Mouse (Mus musculus) embryonic facial prominence, embryonic 15.5 days (tissue): ENCODE results near the gene Xrcc4. TPM values are rescaled to one million over a fixed set of nuclear protein-coding genes. Genes with fewer than 3 reads are reported as not detected.
A peak's percentile ranks its signal among the peaks of the same experiment; 100 is the strongest.
"Not testable (repeated sequence)": the region's sequence is repeated elsewhere in the genome, so short reads cannot be mapped to it uniquely, and the experiment has no call there.

Experiments used
- ATAC-seq: fragments of 200-750 bp; cut with Nextera tagmentation; 2 replicates; pipeline ENCODE4 v1.8.0; 2017; ENCODE audit warnings: low read depth, moderate TSS enrichment; ENCODE audit not compliant: insufficient number of reproducible peaks, low FRiP score, low TSS enrichment
- H3K27ac ChIP-seq: fragments of 300-500 bp; sonication (generic); replicated peaks from 2 replicates; pipeline ENCODE4 v1.5.1; 2015; ENCODE audit warnings: mild to moderate bottlenecking, inconsistent platforms
- H3K27me3 ChIP-seq: fragments of 300-500 bp; sonication (generic); 2 replicates; pipeline ENCODE4 v1.6.1; 2015; ENCODE audit warnings: inconsistent platforms
- H3K36me3 ChIP-seq: fragments of 300-500 bp; sonication (generic); 2 replicates; pipeline ENCODE4 v1.6.1; 2015; ENCODE audit warnings: mild to moderate bottlenecking, inconsistent platforms
- H3K4me1 ChIP-seq: fragments of 300-500 bp; sonication (generic); 2 replicates; pipeline ENCODE4 v1.6.1; 2015; ENCODE audit warnings: inconsistent platforms
- H3K4me2 ChIP-seq: fragments of 300-500 bp; sonication (generic); replicated peaks from 2 replicates; pipeline ENCODE4 v1.6.1; 2015; ENCODE audit warnings: mild to moderate bottlenecking, inconsistent platforms
- H3K4me3 ChIP-seq: fragments of 300-500 bp; sonication (generic); replicated peaks from 2 replicates; pipeline ENCODE4 v1.5.1; 2015; ENCODE audit warnings: mild to moderate bottlenecking, inconsistent platforms
- H3K9ac ChIP-seq: fragments of 300-500 bp; sonication (generic); 2 replicates; pipeline ENCODE4 v1.6.1; 2015; ENCODE audit warnings: inconsistent platforms
- H3K9me3 ChIP-seq: fragments of 300-500 bp; sonication (generic); replicated peaks from 2 replicates; pipeline ENCODE4 v1.6.1; 2016; ENCODE audit warnings: inconsistent platforms
- WGBS: fragments of 180-500 bp; shearing (Covaris S2); methylation state at CpG from one replicate; pipeline ENCODE4 v1.1.7; 2015; 5-methylcytosine and 5-hydroxymethylcytosine counted together
- polyA plus RNA-seq: library from polyadenylated mRNA; unstranded; fragments of >200 nt; fragmentation: Nextera tagmentation; extraction: Ambion mirVana; gene quantifications from 2 replicates; pipeline ENCODE4 v1.2.1, GENCODE M21; 2015

Xrcc4 gene
- polyA plus RNA-seq, 1 experiment from 2014 or later = 11.3 TPM

- WGBS = 73% methylated on average over 3 of the region's 3 CpGs
- H3K9me3 ChIP-seq = no peaks in the 10 kb centered on the region
- no peaks in the 10 kb centered on the region for H3K4me1 ChIP-seq
- no peak overlapping the region for H3K4me2 ChIP-seq
- no peaks in the 10 kb centered on the region for H3K36me3 ChIP-seq
- no peak overlapping the region for H3K9ac ChIP-seq
- H3K27me3 ChIP-seq = no peaks in the 10 kb centered on the region
- H3K4me3 ChIP-seq = no peak overlapping the region
- ATAC-seq = no peak
- H3K27ac ChIP-seq = no peak overlapping the region
Measured at GRCm38 (mm10) chr13:89762339-89762738, 327.1 kb downstream of the Xrcc4 start.

- no peak for ATAC-seq
- H3K36me3 ChIP-seq = no peaks in the 10 kb centered on the region
- no peaks in the 10 kb centered on the region for H3K27me3 ChIP-seq
- H3K4me2 ChIP-seq = no peak overlapping the region
- no peak overlapping the region for H3K27ac ChIP-seq
- no peaks in the 10 kb centered on the region for H3K4me1 ChIP-seq
- no peaks in the 10 kb centered on the region for H3K9me3 ChIP-seq
- H3K9ac ChIP-seq = no peak overlapping the region
- H3K4me3 ChIP-seq = no peak overlapping the region
Measured at GRCm38 (mm10) chr13:89756347-89756746, 333.1 kb downstream of the Xrcc4 start.

- not testable (repeated sequence) for H3K4me2 ChIP-seq, H3K36me3 ChIP-seq, H3K27me3 ChIP-seq, H3K9ac ChIP-seq, H3K4me3 ChIP-seq, H3K4me1 ChIP-seq, H3K9me3 ChIP-seq, ATAC-seq, H3K27ac ChIP-seq
- 30% methylated on average over 3 of the region's 3 CpGs for WGBS
Measured at GRCm38 (mm10) chr13:89750562-89750961, 338.8 kb downstream of the Xrcc4 start.

GRCm38 (mm10) chr13:89743201-89743600 lies 346.2 kb downstream of the Xrcc4 start:
- no peak for ATAC-seq
- Histone ChIP-seq H3K4me3 (peak overlapping the region; percentile 59), H3K27ac (no peak overlapping the region), H3K27me3 (no peaks in the 10 kb centered on the region), H3K36me3 (no peaks in the 10 kb centered on the region), H3K4me1 (peaks cover 18% of the 10 kb centered on the region; the same call in 1 of the 2 replicates), H3K4me2 (peak overlapping the region; percentile 82), H3K9me3 (no peaks in the 10 kb centered on the region), H3K9ac (0 out of 2 replicates have a peak overlapping the region, but pooled peaks have one; percentile 62)
- WGBS = 20% methylated on average over 8 of the region's 8 CpGs

GRCm38 (mm10) chr13:89742686-89743200 lies 346.7 kb downstream of the Xrcc4 start:
- peaks cover 19% of the 10 kb centered on the region; the same call in 1 of the 2 replicates for H3K4me1 ChIP-seq
- WGBS = 2% methylated on average over 15 of the region's 15 CpGs

GRCm38 (mm10) chr13:89741766-89742685 lies 347.4 kb downstream of the Xrcc4 start, which contains the start of gene Vcan:
Gene Vcan (minus strand): TSS chr13:89742509.
- Histone ChIP-seq H3K4me2 (peak within 1 kb of the TSS; percentile 82), H3K36me3 (no peaks in the 10 kb centered on the region), H3K4me3 (peak within 1 kb of the TSS; percentile 59), H3K27me3 (no peaks in the 10 kb centered on the region), H3K4me1 (peaks cover 19% of the 10 kb centered on the region; the same call in 1 of the 2 replicates), H3K9me3 (no peaks in the 10 kb centered on the region), H3K9ac (peak within 1 kb of the TSS; percentile 62), H3K27ac (peak within 1 kb of the TSS; percentile 96)
- under 1% methylated on average over 40 of the region's 40 CpGs for WGBS
- ATAC-seq = peak; percentile 58

More at GRCm38 (mm10) chr13:89742686-89743200, 346.7 kb downstream of the Xrcc4 start:
- Histone ChIP-seq H3K9me3 (no peaks in the 10 kb centered on the region), H3K36me3 (no peaks in the 10 kb centered on the region), H3K4me3 (peak overlapping the region; percentile 59), H3K27me3 (no peaks in the 10 kb centered on the region), H3K27ac (peak overlapping the region; percentile 96), H3K9ac (peak overlapping the region; percentile 62; the same call in 1 of the 2 replicates), H3K4me2 (peak overlapping the region; percentile 82)
- no peak for ATAC-seq

GRCm38 (mm10) chr13:89741116-89741551 lies 348.3 kb downstream of the Xrcc4 start:
- 0% methylated on average over 14 of the region's 14 CpGs for WGBS
- ATAC-seq = no peak
- Histone ChIP-seq H3K9me3 (no peaks in the 10 kb centered on the region), H3K9ac (peak overlapping the region; percentile 62), H3K4me2 (peak overlapping the region; percentile 82), H3K36me3 (no peaks in the 10 kb centered on the region), H3K27me3 (no peaks in the 10 kb centered on the region), H3K27ac (peak overlapping the region; percentile 96), H3K4me1 (peaks cover 19% of the 10 kb centered on the region; the same call in 1 of the 2 replicates), H3K4me3 (peak overlapping the region; percentile 59)

GRCm38 (mm10) chr13:89740243-89741115 lies 348.9 kb downstream of the Xrcc4 start:
- Histone ChIP-seq H3K9ac (peak overlapping the region; percentile 62), H3K27me3 (no peaks in the 10 kb centered on the region), H3K4me2 (peak overlapping the region; percentile 82), H3K9me3 (no peaks in the 10 kb centered on the region), H3K36me3 (no peaks in the 10 kb centered on the region), H3K27ac (peak overlapping the region; percentile 96), H3K4me3 (peak overlapping the region; percentile 59), H3K4me1 (peaks cover 19% of the 10 kb centered on the region; the same call in 1 of the 2 replicates)
- WGBS = under 1% methylated on average over 33 of the region's 33 CpGs
- peak; percentile 83 for ATAC-seq

- H3K4me3 ChIP-seq = peak overlapping the region; percentile 59
- no peak for ATAC-seq
- H3K4me2 ChIP-seq = peak overlapping the region; percentile 82
- H3K27ac ChIP-seq = peak overlapping the region; percentile 96
- under 1% methylated on average over 24 of the region's 24 CpGs for WGBS
- peaks cover 19% of the 10 kb centered on the region; the same call in 1 of the 2 replicates for H3K4me1 ChIP-seq
- peak overlapping the region; percentile 51 for H3K9ac ChIP-seq
- no peaks in the 10 kb centered on the region for H3K9me3 ChIP-seq
- H3K27me3 ChIP-seq = no peaks in the 10 kb centered on the region
- H3K36me3 ChIP-seq = no peaks in the 10 kb centered on the region
Measured at GRCm38 (mm10) chr13:89739696-89740242, 349.6 kb downstream of the Xrcc4 start.

- 2% methylated on average over 31 of the region's 31 CpGs for WGBS
Measured at GRCm38 (mm10) chr13:89738776-89739695, 350.4 kb downstream of the Xrcc4 start.

More at GRCm38 (mm10) chr13:89738776-89739695, 350.4 kb downstream of the Xrcc4 start:
- Histone ChIP-seq H3K36me3 (no peaks in the 10 kb centered on the region), H3K4me1 (peaks cover 19% of the 10 kb centered on the region; the same call in 1 of the 2 replicates), H3K9ac (peak overlapping the region; percentile 51), H3K9me3 (no peaks in the 10 kb centered on the region), H3K27ac (peak overlapping the region; percentile 96), H3K27me3 (no peaks in the 10 kb centered on the region), H3K4me3 (peak overlapping the region; percentile 59), H3K4me2 (peak overlapping the region; percentile 82)
- peak; percentile 82 for ATAC-seq
